Mouse (Mus musculus): Measurements from ENCODE around the gene Ktn1. TPM values are rescaled to one million over a fixed set of nuclear protein-coding genes. Genes with fewer than 3 reads are reported as not detected.

Ktn1 gene
- 75.4 and 80.1 TPM in 2 replicates for polyA plus RNA-seq (2014; fragmentation: Nextera tagmentation; extraction: Ambion mirVana)

DNA sequence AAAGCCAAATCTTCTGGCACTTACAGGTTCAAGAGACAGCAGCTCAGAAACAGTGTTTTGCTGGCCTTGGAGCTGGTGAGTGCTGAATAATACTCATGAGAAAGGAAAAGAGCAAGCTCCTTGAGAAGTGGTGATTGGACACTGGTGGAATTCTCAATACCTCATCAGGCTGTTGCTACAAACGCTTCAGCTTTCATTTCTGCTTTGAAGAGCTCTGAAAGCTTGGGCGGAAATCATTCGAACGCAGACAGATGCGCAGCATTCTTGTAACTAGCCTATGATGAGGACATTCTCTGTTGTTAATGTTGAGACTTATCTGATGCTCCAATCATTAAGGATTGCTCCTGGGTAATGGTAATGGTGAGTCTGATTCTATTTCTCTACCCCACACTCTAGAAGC lies at the start of gene Ktn1:
Ktn1 (plus strand) TSS at position 231 of the 400 bp plus-strand sequence.
- peak within 1 kb of the TSS; percentile 57 for H3K4me2 ChIP-seq (ENCODE audit: low read length)
- DNase-seq (ENCODE audit: low spot score) (no peak), ATAC-seq (replicated peaks; ENCODE audit: low FRiP score, low TSS enrichment, low read depth) (no peak)
- H3K27me3 ChIP-seq (replicated peaks; ENCODE audit: control insufficient read depth, insufficient read depth, low read length): no peaks in the 10 kb centered on the region
- no peaks in the 10 kb centered on the region for H3K36me3 ChIP-seq (ENCODE audit: control insufficient read depth, insufficient read depth, low read length)
- peak within 1 kb of the TSS; percentile 97 for H3K27ac ChIP-seq (ENCODE audit: low read depth)
- 42% methylated on average over 5 of the region's 5 CpGs for WGBS
- H3K9me3 ChIP-seq (ENCODE audit: control insufficient read depth, low read length): no peaks in the 10 kb centered on the region
- H3K4me1 ChIP-seq (replicated peaks; ENCODE audit: control insufficient read depth, insufficient read depth, low read length): peaks cover 10% of the 10 kb centered on the region; the same call in 1 of the 2 replicates
- H3K9ac ChIP-seq (ENCODE audit: low read length): peak within 1 kb of the TSS; percentile 97
- H3K4me3 ChIP-seq (ENCODE audit: low read depth, low read length): peak within 1 kb of the TSS; percentile 91

- no peak for DNase-seq (ENCODE audit: low spot score)
- Histone ChIP-seq H3K9ac (ENCODE audit: low read length) (no peak overlapping the region), H3K27ac (ENCODE audit: low read depth) (no peak overlapping the region), H3K4me1 (replicated peaks; ENCODE audit: control insufficient read depth, insufficient read depth, low read length) (no peaks in the 10 kb centered on the region), H3K4me3 (ENCODE audit: low read depth, low read length) (no peak overlapping the region), H3K36me3 (ENCODE audit: control insufficient read depth, insufficient read depth, low read length) (no peaks in the 10 kb centered on the region), H3K4me2 (ENCODE audit: low read length) (no peak overlapping the region), H3K27me3 (replicated peaks; ENCODE audit: control insufficient read depth, insufficient read depth, low read length) (no peaks in the 10 kb centered on the region), H3K9me3 (ENCODE audit: control insufficient read depth, low read length) (no peaks in the 10 kb centered on the region)
- 42% methylated on average over 7 of the region's 7 CpGs for WGBS
- no peak for ATAC-seq (replicated peaks; ENCODE audit: low FRiP score, low TSS enrichment, low read depth)
Observed at GRCm38 (mm10) chr14:47613254-47613653, 35.0 kb upstream of the Ktn1 start.

- Histone ChIP-seq H3K4me2 (ENCODE audit: low read length) (no peak overlapping the region), H3K27me3 (replicated peaks; ENCODE audit: control insufficient read depth, insufficient read depth, low read length) (no peaks in the 10 kb centered on the region), H3K4me3 (ENCODE audit: low read depth, low read length) (no peak overlapping the region), H3K9ac (ENCODE audit: low read length) (no peak overlapping the region), H3K4me1 (replicated peaks; ENCODE audit: control insufficient read depth, insufficient read depth, low read length) (no peaks in the 10 kb centered on the region), H3K27ac (ENCODE audit: low read depth) (no peak overlapping the region), H3K36me3 (ENCODE audit: control insufficient read depth, insufficient read depth, low read length) (no peaks in the 10 kb centered on the region), H3K9me3 (ENCODE audit: control insufficient read depth, low read length) (no peaks in the 10 kb centered on the region)
- no peak for DNase-seq (ENCODE audit: low spot score)
- no peak for ATAC-seq (replicated peaks; ENCODE audit: low FRiP score, low TSS enrichment, low read depth)
- 88% methylated on average over 5 of the region's 5 CpGs for WGBS
Observed at GRCm38 (mm10) chr14:47618891-47619290, 29.4 kb upstream of the Ktn1 start.

GRCm38 (mm10) chr14:47621901-47622300 lies 26.3 kb upstream of the Ktn1 start:
- H3K27ac ChIP-seq (ENCODE audit: low read depth): no peak overlapping the region
- DNase-seq (ENCODE audit: low spot score): no peak
- no peaks in the 10 kb centered on the region for H3K4me1 ChIP-seq (replicated peaks; ENCODE audit: control insufficient read depth, insufficient read depth, low read length)
- no peak overlapping the region for H3K4me2 ChIP-seq (ENCODE audit: low read length)
- no peaks in the 10 kb centered on the region for H3K9me3 ChIP-seq (ENCODE audit: control insufficient read depth, low read length)
- ATAC-seq (replicated peaks; ENCODE audit: low FRiP score, low TSS enrichment, low read depth): no peak
- 82% methylated on average over 5 of the region's 5 CpGs for WGBS
- no peak overlapping the region for H3K9ac ChIP-seq (ENCODE audit: low read length)
- H3K36me3 ChIP-seq (ENCODE audit: control insufficient read depth, insufficient read depth, low read length): no peaks in the 10 kb centered on the region
- no peaks in the 10 kb centered on the region for H3K27me3 ChIP-seq (replicated peaks; ENCODE audit: control insufficient read depth, insufficient read depth, low read length)
- H3K4me3 ChIP-seq (ENCODE audit: low read depth, low read length): no peak overlapping the region

DNA sequence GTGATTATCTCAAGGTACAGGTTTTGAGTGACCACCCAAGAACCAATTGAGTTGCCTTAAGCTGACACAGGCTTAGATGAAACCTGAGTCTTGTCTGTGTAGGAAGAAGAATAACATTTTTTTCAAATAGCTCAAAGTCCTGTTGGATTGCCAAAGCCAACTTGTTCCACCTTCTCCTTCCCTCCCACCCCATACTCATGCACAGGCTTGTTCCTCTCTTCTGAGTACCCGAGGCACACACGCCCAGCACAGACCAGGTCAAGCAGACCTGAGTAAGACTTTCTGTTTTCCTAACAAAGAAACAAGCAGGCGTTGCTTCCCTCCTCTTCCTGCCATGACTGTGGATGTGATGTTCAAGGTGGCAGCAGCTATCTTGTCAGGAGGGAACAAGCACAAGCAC lies 23.4 kb upstream of the Ktn1 start:
- 68% methylated on average over 3 of the region's 3 CpGs for WGBS

GRCm38 (mm10) chr14:47626143-47626542 lies 22.1 kb upstream of the Ktn1 start:
- no peak for ATAC-seq (replicated peaks; ENCODE audit: low FRiP score, low TSS enrichment, low read depth)
- Histone ChIP-seq H3K4me2 (ENCODE audit: low read length) (no peak overlapping the region), H3K27ac (ENCODE audit: low read depth) (no peak overlapping the region), H3K9me3 (ENCODE audit: control insufficient read depth, low read length) (no peaks in the 10 kb centered on the region), H3K4me1 (replicated peaks; ENCODE audit: control insufficient read depth, insufficient read depth, low read length) (no peaks in the 10 kb centered on the region), H3K9ac (ENCODE audit: low read length) (no peak overlapping the region), H3K4me3 (ENCODE audit: low read depth, low read length) (no peak overlapping the region), H3K36me3 (ENCODE audit: control insufficient read depth, insufficient read depth, low read length) (no peaks in the 10 kb centered on the region), H3K27me3 (replicated peaks; ENCODE audit: control insufficient read depth, insufficient read depth, low read length) (no peaks in the 10 kb centered on the region)
- DNase-seq (ENCODE audit: low spot score): no peak
- WGBS: 88% methylated on average over 4 of the region's 4 CpGs

More for the DNA sequence above, 23.4 kb upstream of the Ktn1 start:
- Histone ChIP-seq H3K27ac (ENCODE audit: low read depth) (no peak overlapping the region), H3K27me3 (replicated peaks; ENCODE audit: control insufficient read depth, insufficient read depth, low read length) (no peaks in the 10 kb centered on the region), H3K4me2 (ENCODE audit: low read length) (no peak overlapping the region), H3K36me3 (ENCODE audit: control insufficient read depth, insufficient read depth, low read length) (no peaks in the 10 kb centered on the region), H3K4me3 (ENCODE audit: low read depth, low read length) (no peak overlapping the region), H3K9me3 (ENCODE audit: control insufficient read depth, low read length) (no peaks in the 10 kb centered on the region), H3K4me1 (replicated peaks; ENCODE audit: control insufficient read depth, insufficient read depth, low read length) (no peaks in the 10 kb centered on the region), H3K9ac (ENCODE audit: low read length) (no peak overlapping the region)
- DNase-seq (ENCODE audit: low spot score) (no peak), ATAC-seq (replicated peaks; ENCODE audit: low FRiP score, low TSS enrichment, low read depth) (no peak)

- Histone ChIP-seq H3K9ac (ENCODE audit: low read length) (no peak overlapping the region), H3K4me2 (ENCODE audit: low read length) (no peak overlapping the region), H3K4me3 (ENCODE audit: low read depth, low read length) (no peak overlapping the region), H3K4me1 (replicated peaks; ENCODE audit: control insufficient read depth, insufficient read depth, low read length) (no peaks in the 10 kb centered on the region), H3K36me3 (ENCODE audit: control insufficient read depth, insufficient read depth, low read length) (no peaks in the 10 kb centered on the region), H3K9me3 (ENCODE audit: control insufficient read depth, low read length) (no peaks in the 10 kb centered on the region), H3K27ac (ENCODE audit: low read depth) (no peak overlapping the region), H3K27me3 (replicated peaks; ENCODE audit: control insufficient read depth, insufficient read depth, low read length) (no peaks in the 10 kb centered on the region)
- DNase-seq (ENCODE audit: low spot score): no peak
- no peak for ATAC-seq (replicated peaks; ENCODE audit: low FRiP score, low TSS enrichment, low read depth)
- WGBS: 72% methylated on average over 2 of the region's 2 CpGs
Observed at GRCm38 (mm10) chr14:47626812-47627211, 21.4 kb upstream of the Ktn1 start.

GRCm38 (mm10) chr14:47627360-47627759 lies 20.9 kb upstream of the Ktn1 start:
- no peak overlapping the region for H3K4me2 ChIP-seq (ENCODE audit: low read length)
- ATAC-seq (replicated peaks; ENCODE audit: low FRiP score, low TSS enrichment, low read depth): no peak
- H3K9me3 ChIP-seq (ENCODE audit: control insufficient read depth, low read length): no peaks in the 10 kb centered on the region
- H3K27ac ChIP-seq (ENCODE audit: low read depth): no peak overlapping the region
- no peak overlapping the region for H3K4me3 ChIP-seq (ENCODE audit: low read depth, low read length)
- no peaks in the 10 kb centered on the region for H3K27me3 ChIP-seq (replicated peaks; ENCODE audit: control insufficient read depth, insufficient read depth, low read length)
- H3K9ac ChIP-seq (ENCODE audit: low read length): no peak overlapping the region
- 83% methylated on average over 5 of the region's 5 CpGs for WGBS
- H3K4me1 ChIP-seq (replicated peaks; ENCODE audit: control insufficient read depth, insufficient read depth, low read length): no peaks in the 10 kb centered on the region
- no peak for DNase-seq (ENCODE audit: low spot score)
- H3K36me3 ChIP-seq (ENCODE audit: control insufficient read depth, insufficient read depth, low read length): no peaks in the 10 kb centered on the region

- H3K9me3 ChIP-seq (ENCODE audit: control insufficient read depth, low read length): no peaks in the 10 kb centered on the region
- no peak overlapping the region for H3K4me2 ChIP-seq (ENCODE audit: low read length)
- 78% methylated on average over 1 of the region's 1 CpGs for WGBS
- ATAC-seq (replicated peaks; ENCODE audit: low FRiP score, low TSS enrichment, low read depth) (no peak), DNase-seq (ENCODE audit: low spot score) (no peak)
- H3K4me3 ChIP-seq (ENCODE audit: low read depth, low read length): no peak overlapping the region
- H3K9ac ChIP-seq (ENCODE audit: low read length): no peak overlapping the region
- H3K27me3 ChIP-seq (replicated peaks; ENCODE audit: control insufficient read depth, insufficient read depth, low read length): no peaks in the 10 kb centered on the region
- H3K27ac ChIP-seq (ENCODE audit: low read depth): no peak overlapping the region
- no peaks in the 10 kb centered on the region for H3K36me3 ChIP-seq (ENCODE audit: control insufficient read depth, insufficient read depth, low read length)
- H3K4me1 ChIP-seq (replicated peaks; ENCODE audit: control insufficient read depth, insufficient read depth, low read length): peaks cover 8% of the 10 kb centered on the region; the same call in 1 of the 2 replicates
Observed at GRCm38 (mm10) chr14:47632419-47632818, 15.8 kb upstream of the Ktn1 start.

All from intestine, embryonic 14.5 days (tissue).